Mouse (Mus musculus): ENCODE measurements around the gene F5.

- no peak for TF ChIP-seq CTCF (IDR thresholded peaks at IDR 0.05; ENCODE audit: extremely low read depth, insufficient read depth, insufficient read length, insufficient replicate concordance)
- no peak for TF ChIP-seq POLR2A (IDR thresholded peaks at IDR 0.05; ENCODE audit: low read depth, low read length)
Measured at GRCm38 (mm10) chr1:164242809-164243208, 91.2 kb downstream of the F5 start.
